Mouse (Mus musculus) stomach, embryonic 16.5 days (tissue): Measurements from ENCODE around the gene Cnn2. TPM values are rescaled to one million over a fixed set of nuclear protein-coding genes. Genes with fewer than 3 reads are reported as not detected.
"Not testable (repeated sequence)": the region's sequence is repeated elsewhere in the genome, so short reads cannot be mapped to it uniquely, and the experiment has no call there.

Source experiments
- ATAC-seq: fragments of 200-750 bp; cut with Nextera tagmentation; 2 replicates; pipeline ENCODE4 v1.8.0; 2017; ENCODE audit warnings: moderate number of reproducible peaks, moderate TSS enrichment; ENCODE audit not compliant: insufficient read depth, low FRiP score
- H3K27ac ChIP-seq: fragments of 300-500 bp; sonication (generic); 2 replicates; pipeline ENCODE4 v1.5.1; 2014; ENCODE audit warnings: low read length
- H3K27me3 ChIP-seq: fragments of 300-500 bp; sonication (generic); 2 replicates; pipeline ENCODE4 v1.6.1; 2014; ENCODE audit warnings: low read length, control low read depth, mixed read lengths; ENCODE audit not compliant: control insufficient read depth, insufficient read depth
- H3K36me3 ChIP-seq: fragments of 300-500 bp; sonication (generic); 2 replicates; pipeline ENCODE4 v1.6.1; 2014; ENCODE audit warnings: low read length; ENCODE audit not compliant: control insufficient read depth, insufficient read depth
- H3K4me1 ChIP-seq: fragments of 300-500 bp; sonication (generic); 2 replicates; pipeline ENCODE4 v1.6.1; 2014; ENCODE audit warnings: low read length, control low read depth, mixed read lengths; ENCODE audit not compliant: control insufficient read depth, insufficient read depth
- H3K4me2 ChIP-seq: fragments of 300-500 bp; sonication (generic); 2 replicates; pipeline ENCODE4 v1.6.1; 2014; ENCODE audit warnings: low read depth, low read length, mixed read lengths
- H3K4me3 ChIP-seq: fragments of 300-500 bp; sonication (generic); replicated peaks from 2 replicates; pipeline ENCODE4 v1.5.1; 2014; ENCODE audit warnings: mild to moderate bottlenecking, low read length
- H3K9ac ChIP-seq: fragments of 300-500 bp; sonication (generic); 2 replicates; pipeline ENCODE4 v1.6.1; 2014; ENCODE audit warnings: low read length
- H3K9me3 ChIP-seq: fragments of 300-500 bp; sonication (generic); replicated peaks from 2 replicates; pipeline ENCODE4 v1.6.1; 2016; ENCODE audit warnings: low read length, control low read depth; ENCODE audit not compliant: control insufficient read depth
- WGBS: fragments of 180-500 bp; shearing (Covaris S2); extraction: QIAGEN DNeasy Blood & Tissue Kit; methylation state at CpG from one replicate; pipeline ENCODE4 v1.1.7; 2014; 5-methylcytosine and 5-hydroxymethylcytosine counted together
- polyA plus RNA-seq: library from polyadenylated mRNA; unstranded; fragments of >200 nt; fragmentation: Nextera tagmentation; extraction: Ambion mirVana; gene quantifications from 2 replicates; pipeline ENCODE4 v1.2.1, GENCODE M21; 2015

Cnn2 gene
- polyA plus RNA-seq, 1 experiment from 2014 or later = 333 TPM

DNA sequence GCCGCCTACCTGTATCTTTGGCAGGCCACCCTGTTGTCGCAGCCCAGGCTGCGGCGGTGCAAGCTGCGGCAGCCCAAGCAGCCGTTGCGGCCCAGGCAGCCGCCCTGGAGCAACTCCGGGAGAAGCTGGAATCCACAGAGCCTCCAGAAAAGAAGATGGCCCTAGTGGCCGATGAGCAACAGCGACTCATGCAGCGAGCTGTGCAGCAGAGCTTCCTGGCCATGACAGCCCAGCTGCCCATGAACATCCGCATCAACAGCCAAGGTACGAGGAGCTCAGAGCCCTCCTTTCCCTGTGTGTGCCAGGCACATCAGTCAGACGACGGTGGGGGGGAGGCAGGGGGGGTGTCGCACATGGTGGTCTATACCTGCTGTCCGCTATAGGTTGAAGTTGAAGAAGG is 37.7 kb upstream of the Cnn2 start:
- no peak overlapping the region for H3K27ac ChIP-seq
- no peak overlapping the region for H3K4me2 ChIP-seq
- H3K9ac ChIP-seq = no peak overlapping the region
- H3K36me3 ChIP-seq = peaks cover 11% of the 10 kb centered on the region
- no peak for ATAC-seq
- H3K4me1 ChIP-seq = peaks cover 19% of the 10 kb centered on the region
- no peaks in the 10 kb centered on the region for H3K27me3 ChIP-seq
- WGBS = 85% methylated on average over 18 of the region's 18 CpGs
- no peaks in the 10 kb centered on the region for H3K9me3 ChIP-seq
- no peak overlapping the region for H3K4me3 ChIP-seq

DNA sequence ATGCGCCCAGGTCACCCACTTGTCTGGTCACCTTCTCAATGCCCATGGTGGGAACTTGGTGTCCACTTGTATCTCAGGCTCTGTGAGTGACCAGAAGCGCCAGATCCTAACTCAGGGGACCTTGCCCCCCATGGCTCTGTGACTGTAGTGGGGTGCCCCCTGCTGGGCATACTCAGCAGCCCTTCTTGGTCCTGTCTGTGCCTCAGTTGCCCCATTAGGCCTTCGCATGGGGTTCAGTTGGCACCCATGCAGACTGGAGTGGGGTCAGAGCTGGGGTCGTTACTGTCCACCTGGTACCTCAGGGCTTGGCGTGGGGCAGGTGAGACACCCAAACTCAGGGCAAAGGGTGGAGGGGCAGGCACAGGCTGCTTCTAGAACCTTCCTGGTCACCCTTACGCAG is 34.4 kb upstream of the Cnn2 start:
- 86% methylated on average over 6 of the region's 6 CpGs for WGBS
- H3K27ac ChIP-seq = no peak overlapping the region
- no peaks in the 10 kb centered on the region for H3K9me3 ChIP-seq
- no peak overlapping the region for H3K4me2 ChIP-seq
- peaks cover 10% of the 10 kb centered on the region for H3K36me3 ChIP-seq
- no peaks in the 10 kb centered on the region; the same call in 1 of the 2 replicates for H3K4me1 ChIP-seq
- H3K9ac ChIP-seq = no peak overlapping the region
- H3K4me3 ChIP-seq = no peak overlapping the region
- H3K27me3 ChIP-seq = no peaks in the 10 kb centered on the region
- ATAC-seq = no peak

DNA sequence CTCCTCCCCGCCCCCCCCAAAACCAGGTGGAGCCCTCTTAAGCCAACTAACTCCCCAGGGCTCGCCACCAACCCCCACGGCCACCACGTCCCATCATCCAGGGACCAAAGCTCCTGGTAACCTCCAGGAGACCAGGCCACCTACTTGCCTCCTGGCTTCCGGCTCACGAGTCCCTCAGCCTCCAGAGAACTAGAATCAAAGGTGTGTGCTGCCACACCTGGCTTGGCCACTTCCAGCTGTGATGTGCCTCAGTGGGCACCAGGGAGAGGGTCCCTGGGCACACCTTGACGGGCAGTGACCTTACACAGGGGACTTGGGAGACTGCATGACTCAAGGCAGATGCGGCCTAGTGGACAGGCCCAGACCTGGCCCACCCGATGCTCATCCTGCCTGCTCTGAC is 32.7 kb upstream of the Cnn2 start:
- H3K27ac ChIP-seq = no peak overlapping the region
- 0 out of 2 replicates have a peak overlapping the region, but pooled peaks have one; percentile 25 for H3K9ac ChIP-seq
- WGBS = 69% methylated on average over 9 of the region's 9 CpGs
- H3K36me3 ChIP-seq = peaks cover 3% of the 10 kb centered on the region; the same call in 1 of the 2 replicates
- H3K9me3 ChIP-seq = no peaks in the 10 kb centered on the region
- H3K4me1 ChIP-seq = peaks cover 2% of the 10 kb centered on the region
- ATAC-seq = no peak
- no peak overlapping the region for H3K4me3 ChIP-seq
- no peak overlapping the region for H3K4me2 ChIP-seq
- no peaks in the 10 kb centered on the region for H3K27me3 ChIP-seq

DNA sequence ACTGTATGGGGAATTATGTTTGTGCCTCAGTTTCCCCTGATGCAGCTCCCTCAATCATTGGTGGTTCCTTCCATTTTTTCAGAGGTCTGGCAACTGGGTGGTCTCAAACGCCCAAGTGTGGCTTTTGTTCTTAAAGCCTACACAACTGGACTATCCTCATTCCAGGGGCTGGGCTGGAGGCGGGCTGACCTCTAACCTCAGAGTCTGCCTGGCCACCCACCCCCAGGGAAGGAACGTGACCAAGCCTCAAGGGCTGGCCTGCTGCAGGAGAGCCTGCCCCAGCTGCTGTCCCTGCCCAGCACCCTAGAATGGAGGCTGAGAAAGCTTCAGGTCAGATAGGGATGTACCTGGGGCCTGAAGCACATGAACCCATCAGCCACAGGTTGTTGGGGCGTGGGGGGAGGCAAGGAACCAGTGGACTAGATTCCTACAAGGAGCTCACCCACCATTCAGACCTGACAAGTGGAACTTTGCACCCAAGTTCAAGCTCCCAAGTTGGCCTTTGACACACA is 31.7 kb upstream of the Cnn2 start:
- Histone ChIP-seq H3K4me1 (peaks cover 7% of the 10 kb centered on the region), H3K27me3 (no peaks in the 10 kb centered on the region), H3K9ac (no peak overlapping the region), H3K27ac (no peak overlapping the region), H3K4me3 (no peak overlapping the region), H3K9me3 (no peaks in the 10 kb centered on the region), H3K4me2 (no peak overlapping the region), H3K36me3 (no peaks in the 10 kb centered on the region)
- WGBS = 40% methylated on average over 4 of the region's 4 CpGs
- ATAC-seq = no peak

DNA sequence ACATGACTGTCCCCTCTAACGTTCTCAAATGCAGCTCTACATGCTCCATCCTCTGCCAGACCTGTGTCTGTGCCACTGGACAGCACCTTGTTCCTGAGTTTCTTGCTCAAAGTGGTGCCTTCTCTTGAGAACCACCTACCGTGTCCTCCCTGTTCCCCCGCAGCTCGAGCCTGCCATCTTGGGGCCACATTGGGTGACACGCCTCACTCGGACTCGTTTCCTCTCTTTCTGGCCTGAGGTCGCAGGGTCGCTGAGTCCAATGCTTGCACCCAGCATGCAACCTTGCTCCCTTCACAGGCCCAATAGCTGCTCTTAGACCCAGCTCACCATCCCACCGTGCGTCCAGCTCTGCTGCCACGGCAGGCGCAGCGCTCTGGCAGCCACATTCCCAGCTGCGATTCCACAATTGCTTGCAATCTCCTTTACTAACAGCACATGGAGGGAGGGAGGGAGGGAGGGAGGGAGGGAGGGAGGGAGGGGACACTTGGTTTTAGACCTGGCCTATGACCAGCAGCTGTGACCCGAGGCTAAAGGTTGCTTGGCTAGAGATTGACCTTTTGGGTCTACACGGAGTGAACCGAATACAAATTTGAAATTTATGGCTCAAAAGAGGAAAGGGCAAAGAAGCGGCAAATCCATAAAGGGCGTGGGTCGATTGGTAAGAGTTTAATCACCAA is 30.1 kb upstream of the Cnn2 start:
- Histone ChIP-seq H3K27ac (no peak overlapping the region), H3K27me3 (no peaks in the 10 kb centered on the region), H3K4me1 (peaks cover 7% of the 10 kb centered on the region), H3K9me3 (no peaks in the 10 kb centered on the region), H3K9ac (peak overlapping the region; percentile 48; the same call in 1 of the 2 replicates), H3K36me3 (no peaks in the 10 kb centered on the region), H3K4me2 (peak overlapping the region; percentile 32; the same call in 1 of the 2 replicates), H3K4me3 (no peak overlapping the region; the same call in 1 of the 2 replicates)
- 10% methylated on average over 21 of the region's 21 CpGs for WGBS
- ATAC-seq = no peak

DNA sequence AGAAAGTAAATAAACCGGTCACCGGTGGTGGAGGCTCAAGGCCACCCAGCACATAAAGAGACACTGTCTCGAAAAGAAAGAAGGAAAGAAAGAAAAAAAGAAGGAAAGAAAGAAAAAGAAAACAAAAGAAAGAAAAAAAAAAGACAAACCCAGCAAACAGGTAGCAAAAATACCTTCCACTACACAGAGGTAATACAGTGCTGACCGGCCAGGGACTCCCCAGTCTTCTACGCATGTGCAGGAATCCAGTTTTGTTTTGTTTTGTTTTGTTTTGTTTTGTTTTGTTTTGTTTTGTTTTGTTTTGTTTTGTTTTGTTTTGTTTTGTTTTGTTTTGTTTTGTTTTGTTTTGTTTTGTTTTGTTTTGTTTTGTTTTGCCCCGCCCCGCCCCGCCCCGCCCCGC is 29.0 kb upstream of the Cnn2 start:
- H3K4me1 ChIP-seq, H3K36me3 ChIP-seq, H3K9me3 ChIP-seq, H3K27me3 ChIP-seq, ATAC-seq, H3K27ac ChIP-seq, H3K9ac ChIP-seq: not testable (repeated sequence)
- H3K4me2 ChIP-seq = peak overlapping the region; percentile 29; the same call in 1 of the 2 replicates
- peak overlapping the region; percentile 96 for H3K4me3 ChIP-seq
- 30% methylated on average over 10 of the region's 10 CpGs for WGBS

DNA sequence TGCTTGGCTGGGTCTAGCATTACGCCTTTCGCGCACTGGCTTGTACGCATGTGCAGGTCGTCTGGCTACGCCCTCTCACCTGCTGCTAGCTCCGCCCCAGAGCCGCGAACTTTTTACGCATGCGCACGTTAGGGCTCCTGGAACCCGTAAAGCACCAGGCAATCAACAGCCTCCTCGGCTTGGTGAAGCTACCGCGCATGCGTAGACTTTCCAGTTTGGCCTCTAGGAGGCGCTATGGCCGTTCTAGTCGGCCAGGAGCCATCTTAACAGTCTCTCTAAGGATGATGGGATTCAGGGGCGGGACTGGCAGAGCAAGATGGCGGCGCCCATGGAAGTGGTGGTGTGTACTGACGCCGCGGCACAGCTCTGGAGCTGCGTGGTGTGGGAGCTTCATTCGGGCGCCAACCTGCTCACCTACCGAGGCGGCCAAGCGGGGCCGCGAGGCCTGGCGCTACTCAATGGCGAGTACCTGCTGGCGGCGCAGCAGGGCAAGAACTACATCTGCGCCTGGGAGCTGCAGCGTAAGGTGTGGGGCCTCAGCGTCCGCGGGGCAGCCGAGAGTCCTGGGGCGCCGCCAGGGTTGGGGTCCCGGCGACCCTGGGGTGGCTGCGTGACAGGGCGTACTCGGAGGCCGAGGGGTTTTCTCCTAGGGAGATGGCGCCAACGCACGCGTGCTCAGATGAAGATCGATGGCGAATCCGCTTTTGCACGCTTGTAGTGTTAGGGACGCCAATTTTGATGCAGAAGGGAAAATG is 28.4 kb upstream of the Cnn2 start, which contains the start of gene Wdr18:
Wdr18 (plus strand) TSS at position 306 of the 755 bp plus-strand sequence.
- Histone ChIP-seq H3K36me3 (no peaks in the 10 kb centered on the region; the same call in 1 of the 2 replicates), H3K4me2 (peak within 1 kb of the TSS; percentile 68), H3K4me1 (peaks cover 7% of the 10 kb centered on the region), H3K27ac (peak within 1 kb of the TSS; percentile 74), H3K27me3 (no peaks in the 10 kb centered on the region), H3K9me3 (no peaks in the 10 kb centered on the region), H3K9ac (peak within 1 kb of the TSS; percentile 92), H3K4me3 (peak within 1 kb of the TSS; percentile 96)
- under 1% methylated on average over 61 of the region's 61 CpGs for WGBS
- ATAC-seq = peak; percentile 96

DNA sequence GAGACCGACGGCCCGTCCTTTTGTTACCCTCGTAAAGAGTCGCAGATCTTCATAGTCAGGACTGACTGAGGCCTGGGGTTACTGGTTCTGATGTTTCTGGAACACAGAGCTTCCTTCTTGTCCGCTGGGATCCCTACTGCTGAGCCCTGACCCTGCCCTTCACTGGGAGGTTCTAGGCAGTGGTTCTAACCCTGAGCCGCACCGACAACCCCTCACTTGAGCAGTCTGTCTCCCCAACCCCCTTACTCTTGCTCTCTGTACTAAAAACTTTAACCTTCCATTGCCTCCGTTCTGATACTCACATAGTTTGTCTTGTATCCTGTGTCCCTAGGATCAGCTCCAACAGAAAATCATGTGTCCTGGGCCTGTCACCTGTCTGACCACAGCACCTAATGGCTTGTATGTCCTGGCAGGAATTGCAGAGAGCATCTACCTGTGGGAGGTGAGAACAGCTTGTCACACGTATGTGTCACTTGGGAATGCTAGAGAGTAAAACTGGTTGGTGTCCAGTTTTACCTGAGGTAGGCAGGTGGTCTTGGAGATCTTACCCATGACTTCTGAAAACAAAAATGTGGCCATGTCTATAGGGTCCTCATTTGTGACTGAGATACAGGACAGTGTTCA is 27.6 kb upstream of the Cnn2 start:
- WGBS = 14% methylated on average over 10 of the region's 10 CpGs
- Histone ChIP-seq H3K9me3 (no peaks in the 10 kb centered on the region), H3K27ac (no peak overlapping the region), H3K4me3 (peak overlapping the region; percentile 96), H3K4me1 (peaks cover 7% of the 10 kb centered on the region), H3K4me2 (peak overlapping the region; percentile 68), H3K36me3 (peaks cover 1% of the 10 kb centered on the region), H3K27me3 (no peaks in the 10 kb centered on the region), H3K9ac (peak overlapping the region; percentile 92)
- ATAC-seq = no peak
